Mouse (Mus musculus): ENCODE results near the gene Gh.
"Not testable (repeated sequence)": the region's sequence is repeated elsewhere in the genome, so short reads cannot be mapped to it uniquely, and the experiment has no call there.

The Gh gene

GRCm38 (mm10) chr11:106301765-106302164, at the start of gene Gh:
Gh (minus strand) TSS chr11:106301865.
- DNase-seq (ENCODE audit: low read depth, low spot score) = no peak

DNA sequence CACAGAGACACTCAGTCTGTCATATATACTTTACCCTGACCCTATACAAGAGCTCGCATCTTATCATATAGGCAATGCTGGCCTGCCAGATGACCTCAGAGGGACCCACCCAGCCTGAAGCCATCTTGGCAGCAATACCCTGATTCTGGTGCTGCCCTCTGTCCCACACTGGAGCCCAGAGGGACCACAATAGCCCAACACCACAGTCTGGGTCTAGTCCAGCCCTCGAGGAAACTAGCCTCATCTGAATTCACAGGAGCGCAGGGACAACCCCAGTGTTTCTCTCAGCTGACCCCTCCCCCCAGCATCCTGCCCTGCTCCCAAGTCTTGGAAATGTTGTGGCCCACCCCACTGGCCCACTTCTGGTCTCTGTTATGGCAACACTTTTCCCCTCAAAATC, 49.6 kb upstream of the Gh start:
- DNase-seq (ENCODE audit: low read depth, low spot score) = no peak

DNA sequence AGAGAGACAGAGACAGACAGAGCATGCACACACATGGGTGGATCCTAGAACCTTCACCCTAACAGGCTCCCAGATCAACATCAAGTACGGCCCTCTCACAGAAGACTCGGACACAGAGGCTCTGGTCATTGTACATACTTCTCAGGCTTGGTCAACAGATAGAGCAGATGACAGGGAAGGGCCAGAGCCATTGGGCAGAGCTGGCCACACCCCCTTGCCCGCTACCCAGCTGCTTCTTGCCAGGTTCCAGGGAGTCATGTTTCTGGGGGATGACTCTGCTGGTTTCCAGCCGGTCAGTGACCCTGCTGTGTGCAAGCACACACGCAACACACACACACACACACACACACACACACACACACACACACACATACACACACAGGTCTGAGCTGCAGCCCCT, 49.2 kb upstream of the Gh start:
- no peak for DNase-seq (ENCODE audit: low read depth, low spot score)

DNA sequence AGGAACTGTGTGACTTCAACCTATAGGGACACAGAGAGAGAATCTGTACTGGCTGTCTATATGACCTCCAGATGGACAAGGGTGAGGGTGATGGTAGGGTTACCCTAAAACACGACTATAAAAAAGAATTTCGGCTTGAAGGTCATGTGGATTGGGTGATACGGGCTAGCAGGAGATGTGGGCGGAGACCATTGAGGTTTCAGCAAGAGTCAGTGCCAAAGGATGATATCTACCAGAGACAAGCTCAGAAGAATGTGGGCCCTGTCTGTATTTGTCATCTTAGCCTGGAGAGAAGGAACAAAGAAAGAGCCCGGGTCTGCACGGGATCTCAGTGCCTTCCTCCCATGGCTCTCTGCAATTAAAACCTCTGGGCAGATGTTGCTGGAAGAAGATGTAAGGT, 48.1 kb upstream of the Gh start:
- no peak for DNase-seq (ENCODE audit: low read depth, low spot score)

- DNase-seq (ENCODE audit: low read depth, low spot score) = peak; percentile 75
These were observed 43.2 kb upstream of the Gh start for GRCm38 (mm10) chr11:106344910-106345309.

GRCm38 (mm10) chr11:106340990-106341520, 39.4 kb upstream of the Gh start:
- DNase-seq (ENCODE audit: low read depth, low spot score) = no peak

DNA sequence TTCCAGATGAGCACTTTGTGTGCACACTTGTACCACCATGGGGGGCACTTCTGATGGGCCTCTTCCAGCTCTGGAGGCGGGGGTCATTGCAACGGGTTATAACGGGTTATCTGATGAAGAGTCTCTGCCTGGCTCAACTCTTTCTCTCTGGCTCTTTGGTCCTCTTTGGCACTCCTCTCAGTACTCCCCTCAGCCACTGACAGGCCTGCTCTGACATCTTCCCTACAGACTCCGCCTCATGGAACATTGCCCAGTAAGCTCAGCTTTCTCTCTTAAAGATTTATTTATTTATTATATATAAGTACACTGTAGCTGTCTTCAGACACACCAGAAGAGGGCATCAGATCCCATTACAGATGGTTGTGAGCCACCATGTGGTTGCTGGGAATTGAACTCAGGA, 37.7 kb upstream of the Gh start:
- not testable (repeated sequence) for DNase-seq (ENCODE audit: low read depth, low spot score)

DNA sequence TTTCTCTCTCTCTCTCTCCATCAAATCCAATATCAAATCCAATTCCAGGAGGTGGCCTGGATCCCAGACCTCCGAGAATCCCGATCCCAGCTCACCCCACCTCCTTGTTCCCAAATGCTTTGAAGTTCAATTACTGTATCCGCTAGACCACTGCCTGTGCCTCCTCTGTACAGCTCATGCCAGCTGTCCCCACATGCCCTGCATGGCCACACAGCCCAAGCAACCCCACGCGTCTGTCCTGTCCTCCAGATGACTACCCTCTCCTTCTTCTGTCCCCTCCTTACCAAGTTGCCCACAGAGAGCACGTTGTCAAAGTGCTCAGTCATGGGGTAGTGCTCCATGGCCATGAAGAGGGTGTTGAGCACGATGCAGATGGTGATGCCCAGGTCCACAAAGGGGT, 37.2 kb upstream of the Gh start:
- no peak for DNase-seq (ENCODE audit: low read depth, low spot score)

DNA sequence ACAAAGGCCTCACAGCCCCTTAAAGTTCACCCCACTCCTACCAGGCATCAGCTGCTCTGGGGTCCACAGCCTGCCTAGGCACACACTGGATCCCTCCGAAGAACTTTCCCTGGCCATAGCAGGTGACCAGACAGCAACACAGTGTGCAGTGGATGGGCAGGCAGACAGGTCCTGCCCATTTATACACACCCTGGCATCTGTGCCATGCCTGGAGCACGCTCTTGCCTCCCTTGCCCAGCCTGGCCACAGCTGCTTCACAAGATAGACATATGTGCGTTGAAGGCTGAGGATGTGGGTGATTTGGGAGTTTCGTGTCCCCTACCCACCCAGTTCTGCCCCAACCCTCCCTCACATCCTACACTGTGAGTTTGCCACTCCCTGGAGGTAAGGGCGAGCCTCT, 36.4 kb upstream of the Gh start:
- no peak for DNase-seq (ENCODE audit: low read depth, low spot score)

DNA sequence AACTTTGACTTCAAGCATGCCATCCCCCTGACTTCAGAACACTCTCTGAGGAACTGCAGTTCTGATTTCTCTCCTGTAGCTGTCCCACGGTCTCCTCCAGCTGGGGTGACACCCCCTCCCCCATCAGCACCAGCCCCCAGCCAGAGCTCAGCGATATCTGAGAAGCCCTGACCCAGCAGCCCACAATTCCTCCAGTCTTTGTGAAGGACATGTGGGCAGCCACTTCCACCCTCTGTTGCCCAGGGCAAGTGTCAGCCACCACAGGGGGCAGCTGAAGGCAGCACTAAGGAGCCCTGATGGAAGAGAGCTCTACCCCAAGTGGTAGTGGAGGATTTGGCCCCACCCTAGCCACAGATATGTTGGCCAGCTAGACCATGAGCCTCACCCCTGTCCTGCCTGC, 32.4 kb upstream of the Gh start:
- DNase-seq (ENCODE audit: low read depth, low spot score) = no peak

DNA sequence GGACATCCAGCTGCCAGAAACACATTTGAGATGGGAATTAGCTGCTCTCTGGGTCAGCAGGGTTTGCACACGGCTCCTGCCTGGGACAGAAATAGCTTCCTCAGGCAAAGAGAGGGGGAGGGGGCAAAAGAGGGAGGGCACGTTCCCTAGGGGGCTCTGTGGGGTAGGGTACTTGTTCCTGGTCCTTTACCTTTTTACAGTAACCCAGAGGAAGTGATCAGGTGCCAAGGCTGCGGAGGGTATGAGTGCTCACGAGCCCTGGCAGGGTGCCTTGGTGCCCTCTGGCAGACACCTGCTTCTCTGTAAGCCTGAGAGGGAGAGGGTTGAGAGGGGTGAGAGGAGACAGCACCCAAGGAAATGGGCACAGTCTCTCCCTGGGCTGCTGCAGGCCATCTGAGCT, 30.8 kb upstream of the Gh start:
- DNase-seq (ENCODE audit: low read depth, low spot score) = peak; percentile 18

DNA sequence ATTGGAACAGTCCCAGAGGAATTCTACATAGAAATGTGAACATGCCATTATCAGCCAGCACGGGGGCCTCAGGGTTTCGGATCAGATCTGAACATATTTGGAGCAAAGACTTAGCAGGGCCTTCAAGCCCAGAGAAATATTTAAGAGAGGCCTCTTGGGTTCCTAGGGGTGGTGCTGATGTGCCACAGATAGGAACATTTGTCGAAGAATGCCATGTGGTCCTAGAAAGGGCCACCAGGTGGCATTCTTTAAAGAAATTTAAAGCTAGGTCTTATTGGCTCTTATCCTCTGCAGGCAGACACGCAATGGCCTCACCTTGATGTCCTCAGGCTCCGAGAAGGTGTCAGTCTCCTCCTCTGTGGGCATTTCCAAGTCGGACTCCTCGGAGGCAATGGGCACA, 28.0 kb upstream of the Gh start:
- DNase-seq (ENCODE audit: low read depth, low spot score) = peak; percentile 50

GRCm38 (mm10) chr11:106329128-106329527, 27.5 kb upstream of the Gh start:
- DNase-seq (ENCODE audit: low read depth, low spot score) = no peak

DNA sequence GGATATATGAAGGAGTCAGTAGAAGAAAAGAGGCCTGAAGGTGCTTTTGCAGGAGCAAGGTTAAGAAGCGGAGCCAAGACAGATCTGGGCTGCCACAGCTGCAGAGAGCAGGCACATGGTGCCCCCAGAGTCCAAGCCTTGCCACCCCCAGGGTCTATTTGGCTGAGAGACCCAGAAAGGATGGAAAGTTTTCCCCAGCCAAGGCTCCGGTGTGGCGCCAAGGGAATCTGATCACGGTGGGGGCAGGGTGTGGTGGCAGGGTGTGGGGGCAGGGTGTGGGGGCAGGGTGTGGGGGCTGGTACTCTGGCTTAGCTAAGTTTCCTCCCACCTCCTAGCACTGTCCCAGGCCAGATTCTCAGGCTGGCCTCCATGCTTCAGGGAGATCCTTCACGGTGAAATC, 26.9 kb upstream of the Gh start:
- no peak for DNase-seq (ENCODE audit: low read depth, low spot score)

GRCm38 (mm10) chr11:106326475-106326874, 24.8 kb upstream of the Gh start:
- no peak for DNase-seq (ENCODE audit: low read depth, low spot score)

GRCm38 (mm10) chr11:106325566-106326206, 24.0 kb upstream of the Gh start:
- DNase-seq (ENCODE audit: low read depth, low spot score) = no peak

DNA sequence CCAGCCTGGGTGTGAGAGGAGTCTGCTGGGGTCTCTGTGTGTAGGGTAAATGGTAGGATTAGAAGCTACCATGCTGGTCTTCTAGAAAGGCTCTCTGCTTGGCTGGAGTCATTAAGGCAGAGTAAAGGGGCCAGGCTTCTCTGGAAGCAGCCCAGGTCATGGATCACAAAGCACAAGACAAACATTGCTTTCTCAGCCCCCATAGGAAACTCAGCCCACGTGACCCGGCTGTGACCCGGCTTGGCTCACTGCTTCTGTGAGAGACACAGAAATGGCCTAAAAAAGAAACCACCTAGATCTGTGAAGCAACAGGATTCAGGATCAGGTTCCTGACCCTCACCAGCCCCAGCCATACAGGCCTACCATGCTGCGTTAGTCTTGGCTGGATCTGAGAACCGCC, 23.2 kb upstream of the Gh start:
- DNase-seq (ENCODE audit: low read depth, low spot score) = no peak

GRCm38 (mm10) chr11:106318406-106319366, 17.0 kb upstream of the Gh start:
- DNase-seq (ENCODE audit: low read depth, low spot score) = no peak

DNA sequence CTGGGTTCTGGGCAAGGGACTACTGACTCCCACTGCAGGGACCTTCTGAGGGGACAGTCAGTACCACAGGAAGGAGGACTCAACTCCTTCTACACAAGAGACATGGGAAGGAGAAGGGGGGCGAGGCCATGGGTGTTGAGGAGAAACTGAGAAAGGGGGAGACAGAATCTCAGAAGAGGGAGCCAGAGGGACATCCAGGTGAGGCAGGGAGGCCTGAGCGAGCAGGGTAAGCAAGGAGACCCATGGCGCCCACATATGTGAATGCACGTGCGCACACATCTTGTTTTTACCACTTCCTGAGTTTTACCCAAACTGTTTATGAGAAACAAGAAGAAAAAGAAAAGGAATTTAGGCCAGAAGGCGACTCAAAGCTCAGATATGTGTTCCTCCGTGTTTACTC, 16.1 kb upstream of the Gh start:
- no peak for DNase-seq (ENCODE audit: low read depth, low spot score)

DNA sequence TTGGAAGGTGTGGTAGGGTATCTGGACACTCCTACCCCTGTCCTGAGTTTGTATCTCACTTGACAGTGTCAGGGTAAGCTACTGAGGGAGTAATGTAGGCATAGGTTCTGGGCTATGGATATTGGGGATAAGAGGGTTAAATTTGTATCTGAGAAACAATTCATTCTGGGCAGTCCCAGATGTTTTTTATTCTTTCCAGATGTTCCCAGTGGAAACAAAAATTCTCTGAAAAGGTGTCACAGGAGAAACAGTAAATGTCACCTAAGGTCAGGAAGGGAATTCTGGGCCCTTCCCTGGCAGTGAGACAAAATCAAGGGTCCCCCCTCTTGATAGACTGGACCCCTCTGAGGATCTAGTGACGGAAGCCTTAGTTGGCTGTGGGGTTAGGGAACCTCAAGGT, 14.8 kb upstream of the Gh start:
- no peak for DNase-seq (ENCODE audit: low read depth, low spot score)

DNA sequence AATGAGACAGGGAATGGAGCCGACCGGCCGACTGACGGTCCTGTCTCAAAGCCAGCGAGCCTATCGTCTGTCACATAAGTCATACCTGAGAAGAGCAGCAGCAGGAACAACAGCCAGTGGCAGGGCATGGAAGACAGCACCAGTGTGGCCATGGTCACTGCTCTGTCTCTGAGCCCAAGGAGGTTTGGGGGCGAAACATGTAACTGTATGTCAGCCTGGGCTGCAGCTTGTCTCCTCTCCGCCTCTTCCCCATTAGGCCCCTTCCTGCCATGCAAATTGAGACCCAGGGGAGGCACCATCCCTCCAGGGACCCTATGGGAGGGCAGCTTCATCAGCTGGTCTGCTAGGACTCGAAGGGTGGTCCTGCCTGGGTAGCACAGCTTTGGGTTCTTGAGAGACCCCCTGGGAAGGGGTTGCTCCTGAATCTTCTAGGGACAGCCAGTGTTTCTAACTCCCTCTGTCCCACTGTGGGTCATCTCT, 12.7 kb upstream of the Gh start, which contains the start of gene Cd79b:
TSS of gene Cd79b (minus strand) at position 430 of the 480 bp plus-strand sequence.
- no peak for DNase-seq (ENCODE audit: low read depth, low spot score)

DNA sequence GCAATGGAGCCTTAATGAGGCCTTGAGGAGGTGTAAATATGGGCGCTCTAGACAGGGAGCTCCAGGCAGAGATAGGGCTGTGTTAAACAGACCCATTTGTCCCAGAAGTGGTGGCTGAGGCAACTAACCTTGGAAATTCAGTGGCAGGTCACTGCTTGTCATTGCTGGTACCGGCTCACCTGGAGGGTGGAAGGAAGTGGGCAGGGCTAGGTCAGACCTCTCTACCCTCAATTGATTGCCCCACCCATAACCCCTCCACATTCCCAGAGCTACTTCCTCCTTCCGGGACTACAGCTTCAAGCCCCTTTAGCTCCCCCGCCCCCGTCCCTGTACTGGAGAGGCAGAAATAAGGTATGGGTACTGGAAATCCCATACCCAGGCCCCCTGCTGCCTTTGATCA, 11.9 kb upstream of the Gh start:
- no peak for DNase-seq (ENCODE audit: low read depth, low spot score)

DNA sequence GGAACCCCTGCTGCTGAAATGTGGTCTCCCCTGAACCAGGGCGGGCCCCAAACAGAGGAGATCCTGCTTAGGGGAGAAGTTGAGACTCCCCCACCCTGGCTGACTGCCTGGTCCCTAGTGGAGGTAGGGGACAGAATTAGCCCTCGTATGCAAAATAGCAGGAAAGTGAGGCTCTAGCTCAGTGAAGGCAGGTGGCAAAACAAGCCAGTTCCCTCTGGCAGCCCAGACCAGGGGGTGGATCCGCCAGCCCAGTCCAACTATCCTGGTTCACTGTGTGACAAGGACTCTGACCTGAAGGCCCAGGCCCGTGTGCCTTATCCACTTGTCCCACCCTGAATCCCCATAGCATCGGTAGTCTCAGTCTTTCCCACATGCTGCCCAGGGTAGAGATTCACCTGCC, 8.5 kb upstream of the Gh start:
- DNase-seq (ENCODE audit: low read depth, low spot score) = no peak
